Mouse (Mus musculus) stomach, postnatal 0 days (tissue): ENCODE data around the gene Fundc1.

ENCODE experiments used
- CTCF ChIP-seq: IDR thresholded peaks from 2 replicates; pipeline ENCODE4 v1.5.1; 2016; ENCODE audit warnings: antibody characterized with exemption, low read depth, mild to moderate bottlenecking, moderate library complexity
- EP300 ChIP-seq: optimal IDR thresholded peaks from 2 replicates; pipeline ENCODE3; 2016; ENCODE audit warnings: antibody characterized with exemption

DNA sequence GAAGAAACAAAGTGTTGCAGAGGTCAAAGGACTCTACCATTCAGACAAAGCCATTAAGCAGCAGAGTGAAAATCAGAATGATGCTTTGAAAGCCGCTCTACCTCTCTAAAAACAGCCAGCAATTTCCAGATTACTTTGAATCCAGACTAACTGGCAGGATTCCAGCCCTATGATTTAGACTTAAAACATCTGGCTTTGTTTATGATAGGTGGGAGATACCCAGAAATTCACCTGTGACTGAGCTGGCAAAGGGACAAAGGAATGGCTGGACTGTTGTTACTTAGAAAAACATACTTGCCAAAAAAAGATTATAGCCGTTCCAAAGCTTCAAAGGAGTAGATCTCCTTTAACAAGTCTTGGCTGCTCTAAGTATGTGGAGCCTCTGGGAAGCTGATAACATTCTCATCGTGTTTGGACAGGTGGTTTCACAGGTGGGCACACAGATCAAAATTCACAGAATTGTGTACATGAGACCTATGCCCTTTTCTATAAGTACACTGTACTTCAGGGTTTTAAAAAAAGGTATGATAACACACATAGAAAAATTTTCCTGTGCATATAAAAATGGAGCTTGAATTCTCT, 60.0 kb downstream of the Fundc1 start:
- TF ChIP-seq CTCF: no peak
- TF ChIP-seq EP300: no peak
